Mouse (Mus musculus): Measurements from ENCODE around the gene Neto2.

DNA sequence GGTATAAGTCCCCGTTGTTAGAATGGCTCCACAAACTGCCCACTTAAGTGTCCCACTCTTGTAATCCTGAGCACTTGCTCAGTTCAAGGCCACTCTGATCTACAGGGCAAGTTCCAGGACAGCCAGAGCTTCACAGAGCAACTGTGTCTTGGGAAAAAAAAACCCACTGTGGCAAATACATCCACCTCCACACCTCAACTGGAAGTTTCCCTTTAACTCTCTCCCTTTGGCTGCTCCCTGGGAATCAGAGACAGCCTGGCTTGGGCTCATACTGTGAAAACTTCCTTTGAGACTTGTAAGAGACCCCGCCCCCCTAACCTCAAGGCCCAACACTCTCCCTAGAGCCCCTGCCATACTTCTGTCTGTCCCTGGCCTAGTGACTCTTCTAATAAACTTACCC is 91.9 kb downstream of the Neto2 start:
- no peak for TF ChIP-seq CTCF (IDR thresholded peaks at IDR 0.05; ENCODE audit: extremely low read depth, insufficient read depth, insufficient read length, insufficient replicate concordance)
- no peak for TF ChIP-seq POLR2A (IDR thresholded peaks at IDR 0.05; ENCODE audit: low read depth, low read length)
